Mouse (Mus musculus) gastrocnemius, adult 2 months (tissue): ENCODE measurements around the gene Ntn5. TPM values are rescaled to one million over a fixed set of nuclear protein-coding genes. Genes with fewer than 3 reads are reported as not detected.

ENCODE experiments used
- DNase-seq: peaks from one replicate; pipeline ENCODE4 v3.0.0; 2022
- H3K27ac ChIP-seq: fragments of 200-600 bp; 2 replicates; pipeline ENCODE4 v1.8.1; 2022; ENCODE audit warnings: mild to moderate bottlenecking
- H3K4me3 ChIP-seq: fragments of 200-600 bp; 2 replicates; pipeline ENCODE4 v1.8.1; 2022; ENCODE audit warnings: mild to moderate bottlenecking, moderate library complexity
- CTCF ChIP-seq: fragments of 200-600 bp; IDR thresholded peaks from 2 replicates; pipeline ENCODE4 v1.8.1; 2022; ENCODE audit warnings: antibody characterized with exemption, mild to moderate bottlenecking, moderate library complexity
- intact Hi-C: fragments of 180-260 bp; cut with DNase I; formaldehyde crosslinking; loops from one replicate; pipeline ENCODE4 v1.15.1; 2025
- total RNA-seq, 2 experiments: library from RNA; stranded (reverse); gene quantifications; 2 replicates each; pipeline ENCODE4 v1.2.3; 2021

Gene Ntn5
- total RNA-seq, 2 experiments from 2014 or later = 0.20 to 0.50 TPM

GRCm38 (mm10) chr7:45667761-45668160 lies 16.1 kb upstream of the Ntn5 start:
- peak; percentile 25 for DNase-seq
- intact Hi-C loops = no loop called here
- Histone ChIP-seq H3K27ac (no peak overlapping the region), H3K4me3 (no peak overlapping the region)
- TF ChIP-seq CTCF = no peak

DNA sequence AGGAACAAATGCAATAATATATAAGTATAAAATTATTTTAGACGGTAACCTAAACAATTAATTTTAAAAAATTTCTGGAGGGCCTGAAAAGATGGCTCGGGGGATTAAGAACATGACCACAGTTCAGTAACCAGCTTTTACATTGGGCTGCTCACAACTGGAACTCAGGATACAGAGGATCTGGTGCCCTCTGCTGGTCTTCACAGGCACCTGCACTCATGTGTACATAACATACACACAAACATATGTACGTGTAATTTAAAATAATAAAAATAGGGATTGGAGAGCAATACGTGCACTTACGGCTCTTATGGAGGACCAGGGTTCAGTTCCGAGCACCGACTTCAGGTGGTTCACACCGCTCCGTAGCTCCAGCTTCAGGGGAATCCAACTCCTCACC lies 14.9 kb upstream of the Ntn5 start:
- H3K27ac ChIP-seq = no peak overlapping the region
- peak; percentile 3 for DNase-seq
- TF ChIP-seq CTCF = peak; percentile 46
- intact Hi-C loops = no loop called here
- H3K4me3 ChIP-seq = no peak overlapping the region

DNA sequence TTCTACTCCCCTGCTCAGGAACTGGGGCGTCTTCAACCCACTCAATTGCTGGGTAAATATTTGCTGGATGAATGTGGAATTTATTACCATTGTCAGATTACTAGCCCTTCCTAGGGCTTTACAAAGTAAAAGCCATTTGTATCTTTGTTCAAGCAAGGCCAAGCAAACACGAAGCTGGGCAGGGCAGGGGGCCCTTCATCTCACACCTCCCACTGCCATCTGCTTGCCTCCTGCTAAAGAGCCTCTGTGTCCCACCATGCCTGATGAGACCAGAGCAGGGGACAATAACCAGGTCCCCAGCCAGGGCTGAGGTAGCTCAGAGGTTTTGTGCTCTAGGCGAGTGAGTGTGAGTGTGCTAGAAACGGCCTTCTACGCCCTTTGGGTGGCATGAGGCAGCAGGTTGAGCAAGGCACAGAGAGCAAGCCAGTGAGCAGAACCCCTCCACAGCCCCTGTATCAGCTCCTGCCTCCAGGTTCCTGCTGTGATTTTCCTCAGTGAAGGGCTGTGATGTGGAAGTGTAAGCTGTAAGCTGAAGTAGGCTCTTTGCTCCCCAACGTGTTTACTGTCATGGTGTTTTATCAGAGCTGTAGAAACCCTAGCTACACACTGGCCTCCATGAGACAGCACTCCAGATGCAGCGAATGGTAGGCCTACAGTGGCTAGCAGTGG lies 6.1 kb upstream of the Ntn5 start:
- intact Hi-C loops = no loop called here
- DNase-seq = no peak
- H3K27ac ChIP-seq = no peak overlapping the region
- no peak for TF ChIP-seq CTCF
- no peak overlapping the region for H3K4me3 ChIP-seq

DNA sequence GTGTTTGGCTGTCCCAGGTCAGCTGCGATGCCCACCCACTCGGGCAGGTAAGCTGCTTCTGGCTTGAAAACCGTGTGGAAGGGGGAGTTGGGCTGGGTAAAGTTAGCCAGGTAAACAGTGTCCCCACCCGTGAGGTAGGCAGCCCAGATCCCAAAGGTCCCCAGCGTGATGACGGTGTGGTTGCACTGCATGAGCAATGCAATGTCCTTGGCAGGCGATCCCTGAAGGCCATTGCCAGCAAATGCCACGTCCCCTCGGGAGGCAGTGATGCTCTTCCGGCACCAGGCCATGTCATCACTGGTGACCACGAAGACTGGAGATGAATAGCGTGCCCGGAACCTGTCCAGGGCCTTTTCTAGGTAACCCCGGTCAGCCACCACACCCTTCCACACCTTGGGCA lies 5.3 kb upstream of the Ntn5 start:
- Histone ChIP-seq H3K4me3 (no peak overlapping the region), H3K27ac (no peak overlapping the region)
- TF ChIP-seq CTCF = no peak
- DNase-seq = no peak
- intact Hi-C loops = no loop called here

GRCm38 (mm10) chr7:45679966-45680621 lies 3.7 kb upstream of the Ntn5 start:
- intact Hi-C loops = loop anchor here (5.0 kb wide), 1 partner anchor 203 kb away; no protein-coding TSS in a partner anchor
- TF ChIP-seq CTCF = no peak

DNA sequence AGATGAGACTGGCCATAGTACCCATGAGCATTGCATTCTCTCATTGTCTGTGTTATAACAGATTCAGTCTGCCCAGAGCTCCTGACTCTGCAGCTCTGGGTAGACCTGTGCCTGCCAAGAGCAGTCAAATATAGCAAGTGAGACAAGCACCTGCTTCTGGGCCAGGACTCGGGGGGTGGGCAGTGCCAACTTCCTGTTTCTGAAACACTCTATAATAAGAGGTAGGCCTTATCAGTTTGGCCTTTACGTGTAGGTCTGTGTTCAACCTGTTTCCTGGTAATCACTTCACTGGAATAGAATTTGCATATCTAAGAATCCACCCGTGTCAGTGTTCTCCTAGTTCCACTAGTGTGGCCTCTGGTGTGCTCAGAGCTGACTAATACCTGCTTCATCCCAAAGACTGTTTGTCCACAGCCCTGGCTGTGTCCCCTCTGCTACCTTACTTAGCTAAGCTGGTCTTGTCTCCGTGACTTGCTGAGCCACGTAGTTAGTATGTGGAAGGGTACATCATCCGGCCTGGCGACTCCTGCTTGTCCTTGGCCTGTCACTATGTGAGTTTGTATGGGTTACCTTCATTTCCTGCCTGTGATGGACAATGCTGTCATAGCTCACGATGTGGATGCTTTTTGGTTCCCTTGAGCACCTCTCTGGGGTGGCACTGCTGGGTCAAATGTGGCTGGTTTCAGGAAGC lies 2.6 kb upstream of the Ntn5 start:
- peak overlapping the region; percentile 17; the same call in 1 of the 2 replicates for H3K4me3 ChIP-seq
- peak; percentile 82 for DNase-seq
- peak overlapping the region; percentile 90 for H3K27ac ChIP-seq
- TF ChIP-seq CTCF = no peak
- intact Hi-C loops = loop anchor here (5.0 kb wide), 1 partner anchor 204 kb away; no protein-coding TSS in a partner anchor

More at GRCm38 (mm10) chr7:45679966-45680621, 3.7 kb upstream of the Ntn5 start:
- no peak overlapping the region for H3K4me3 ChIP-seq
- H3K27ac ChIP-seq = peak overlapping the region; percentile 90
- DNase-seq = peak; percentile 51

- TF ChIP-seq CTCF = no peak; the same call in 1 of the 2 replicates
- intact Hi-C loops = loop anchor here (2.0 to 5.0 kb wide), 2 partner anchors 40 to 205 kb away; no protein-coding TSS in a partner anchor
- H3K4me3 ChIP-seq = peak overlapping the region; percentile 50
- peak overlapping the region; percentile 90 for H3K27ac ChIP-seq
- DNase-seq = peak; percentile 91
Observed at GRCm38 (mm10) chr7:45682144-45683126, 1.4 kb upstream of the Ntn5 start.

GRCm38 (mm10) chr7:45685811-45686210 lies 2.0 kb downstream of the Ntn5 start:
- no peak for DNase-seq
- no peak for TF ChIP-seq CTCF
- Histone ChIP-seq H3K27ac (no peak overlapping the region), H3K4me3 (no peak overlapping the region)
- intact Hi-C loops = loop anchor here (2.0 kb wide), 1 partner anchor 89 kb away; no protein-coding TSS in a partner anchor

DNA sequence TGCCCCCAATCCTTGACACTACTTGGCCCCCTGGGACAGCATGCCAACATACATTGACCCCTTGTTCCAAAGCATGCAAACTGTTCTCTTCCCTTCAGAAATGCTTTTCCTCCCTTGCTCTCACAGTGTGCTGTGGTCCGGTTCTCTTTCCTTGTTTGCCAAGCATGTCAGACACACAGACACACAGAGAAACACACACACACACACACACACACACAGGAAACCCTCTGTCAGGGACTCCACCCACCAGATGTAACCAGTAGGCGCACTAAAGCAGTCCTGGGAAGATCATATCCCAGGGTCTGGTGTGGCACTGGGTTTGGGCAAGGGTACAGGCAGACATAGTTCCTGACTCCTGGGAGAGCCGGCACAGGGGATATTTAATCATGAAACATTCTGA lies 3.0 kb downstream of the Ntn5 start:
- intact Hi-C loops = loop anchor here (2.0 kb wide), 1 partner anchor 90 kb away; no protein-coding TSS in a partner anchor
- TF ChIP-seq CTCF = no peak
- no peak for DNase-seq
- no peak overlapping the region for H3K4me3 ChIP-seq
- no peak overlapping the region for H3K27ac ChIP-seq

GRCm38 (mm10) chr7:45689099-45689498 lies 5.3 kb downstream of the Ntn5 start:
- intact Hi-C loops = no loop called here

GRCm38 (mm10) chr7:45689800-45690199 lies 6.0 kb downstream of the Ntn5 start:
- TF ChIP-seq CTCF = no peak
- DNase-seq = no peak
- Histone ChIP-seq H3K4me3 (no peak overlapping the region), H3K27ac (no peak overlapping the region)
- intact Hi-C loops = no loop called here

More at GRCm38 (mm10) chr7:45689099-45689498, 5.3 kb downstream of the Ntn5 start:
- Histone ChIP-seq H3K27ac (no peak overlapping the region), H3K4me3 (no peak overlapping the region)
- no peak for DNase-seq
- TF ChIP-seq CTCF = no peak

DNA sequence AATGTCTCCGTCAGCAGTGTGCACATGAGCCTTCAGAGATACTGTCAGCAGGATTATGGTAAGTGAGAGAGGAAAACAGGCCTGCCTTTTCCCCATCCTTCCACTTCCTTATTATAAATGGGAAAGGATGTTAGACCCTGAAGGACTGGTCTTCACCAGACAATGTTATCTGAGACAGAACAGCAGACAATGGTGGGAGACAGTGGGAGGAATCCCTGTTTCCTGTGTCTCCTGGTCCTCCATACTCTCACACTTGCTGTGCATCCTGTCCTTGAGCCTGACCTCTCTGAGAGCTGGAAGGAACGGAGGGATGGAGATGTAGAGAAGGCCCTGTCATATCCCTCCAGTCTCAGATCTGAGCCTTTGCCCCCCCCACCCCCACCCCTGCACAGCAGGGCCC lies 8.5 kb downstream of the Ntn5 start:
- intact Hi-C loops = no loop called here
- Histone ChIP-seq H3K4me3 (no peak overlapping the region), H3K27ac (no peak overlapping the region)
- DNase-seq = no peak
- TF ChIP-seq CTCF = no peak
